Mouse (Mus musculus): Measurements from ENCODE around the gene Brf1.

The Brf1 gene

DNA sequence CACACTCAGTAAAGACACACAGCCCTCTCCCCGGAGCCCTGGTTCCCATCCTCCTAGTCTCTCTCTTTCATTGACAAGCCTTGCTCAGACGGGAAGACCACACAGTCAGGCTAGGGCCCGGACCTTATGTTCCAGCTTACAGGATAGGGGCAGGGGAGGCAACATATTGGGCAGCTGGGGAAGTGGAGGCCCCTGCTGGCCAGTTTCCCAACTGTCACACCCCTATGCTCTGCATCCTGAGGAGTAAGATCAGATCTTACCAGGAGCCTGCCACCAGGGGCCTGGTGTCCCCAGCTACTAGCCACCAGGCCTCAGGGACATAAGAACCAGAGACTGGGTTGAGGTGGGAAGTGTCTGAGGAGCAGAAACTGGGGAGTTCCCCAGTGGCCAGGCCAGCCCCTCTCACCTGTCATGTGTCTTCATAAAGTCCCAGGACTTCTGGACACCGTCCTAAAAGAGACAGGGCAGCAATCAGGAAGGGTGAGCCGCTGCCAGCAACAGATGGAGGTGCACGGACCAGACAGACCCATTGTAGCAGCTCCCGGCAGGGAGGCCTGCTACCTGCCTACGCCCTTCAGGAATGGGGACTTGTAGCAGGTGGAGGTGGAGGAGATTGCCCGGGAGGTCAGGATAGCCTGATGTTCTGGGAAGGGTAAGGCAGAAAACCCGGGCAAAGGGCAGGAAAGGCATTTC is 61.5 kb downstream of the Brf1 start:
- no peak for DNase-seq (ENCODE audit: low spot score)

DNA sequence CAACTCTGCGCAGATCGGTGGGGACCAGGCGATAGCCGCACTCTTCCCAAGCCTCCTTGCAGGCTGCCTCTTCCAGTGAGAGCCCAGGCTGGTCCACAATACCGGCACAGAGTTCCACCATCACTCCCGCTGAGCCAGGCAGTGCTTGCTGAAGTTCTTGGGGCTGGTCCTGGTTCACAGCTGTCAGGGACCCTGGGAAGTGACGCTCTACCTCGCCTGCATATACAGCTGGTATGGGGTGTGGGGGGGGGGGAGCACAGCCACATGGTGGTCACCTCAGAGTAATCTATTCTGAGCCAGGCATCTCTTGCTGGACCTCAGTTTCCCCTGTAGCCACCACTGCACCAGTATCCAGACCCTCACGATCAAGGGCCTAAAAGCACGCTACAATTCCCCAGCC is 62.1 kb downstream of the Brf1 start:
- DNase-seq (ENCODE audit: low spot score) = no peak

GRCm38 (mm10) chr12:112937906-112938305 is 62.6 kb downstream of the Brf1 start:
- no peak for DNase-seq (ENCODE audit: low spot score)

- no peak for DNase-seq (ENCODE audit: low spot score)
Measured at GRCm38 (mm10) chr12:112932647-112933046, 67.9 kb downstream of the Brf1 start.

- peak; percentile 50 for DNase-seq (ENCODE audit: low spot score)
Measured at GRCm38 (mm10) chr12:112929562-112930352, 70.7 kb downstream of the Brf1 start, which contains the start of gene Jag2. Gene Jag2 (minus strand): TSS chr12:112929776.

GRCm38 (mm10) chr12:112928401-112929241 is 71.9 kb downstream of the Brf1 start:
- peak; percentile 69 for DNase-seq (ENCODE audit: low spot score)

DNA sequence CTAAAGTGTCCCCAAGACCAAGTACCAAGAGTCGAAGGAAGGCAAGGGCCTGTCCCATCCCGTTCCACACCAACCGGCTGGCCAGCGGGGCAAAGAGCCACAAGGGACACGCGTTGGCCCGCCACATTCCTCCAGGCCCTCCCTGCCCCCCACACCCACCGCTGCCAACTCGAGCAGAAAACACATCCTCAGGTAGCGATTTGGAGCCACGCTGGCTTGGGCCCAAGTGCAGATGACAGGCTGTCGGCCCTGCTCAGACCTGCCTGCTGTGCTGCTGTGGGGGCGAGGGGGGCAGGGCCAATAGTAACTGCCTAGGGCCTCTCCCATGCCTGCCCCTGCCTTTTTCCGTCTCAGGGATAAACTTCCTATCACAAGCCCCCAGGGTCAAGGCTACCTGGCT is 73.2 kb downstream of the Brf1 start:
- peak; percentile 52 for DNase-seq (ENCODE audit: low spot score)

DNA sequence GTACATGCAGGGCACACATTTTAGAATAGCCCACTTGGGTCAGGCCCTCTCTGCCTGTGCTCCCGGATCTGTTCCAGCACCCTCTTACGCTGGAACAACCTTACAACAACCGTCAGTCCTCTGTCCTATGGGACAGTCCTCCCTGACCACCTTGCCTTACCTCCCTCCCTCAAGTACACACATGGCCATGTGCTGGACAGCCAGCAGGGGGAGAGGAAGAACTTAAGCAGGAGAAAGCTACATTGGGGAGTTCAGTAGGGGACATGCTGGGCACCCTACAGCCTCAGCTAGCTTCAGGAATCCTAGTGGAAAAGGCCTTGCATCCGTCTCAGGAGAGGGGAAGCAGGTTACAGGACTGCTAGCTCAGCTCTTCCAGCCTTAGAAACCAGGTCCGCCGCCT is 74.6 kb downstream of the Brf1 start:
- no peak for DNase-seq (ENCODE audit: low spot score)

- DNase-seq (ENCODE audit: low spot score) = no peak
Measured at GRCm38 (mm10) chr12:112922541-112922940, 78.0 kb downstream of the Brf1 start.

GRCm38 (mm10) chr12:112921518-112921917 is 79.0 kb downstream of the Brf1 start:
- DNase-seq (ENCODE audit: low spot score) = no peak

DNA sequence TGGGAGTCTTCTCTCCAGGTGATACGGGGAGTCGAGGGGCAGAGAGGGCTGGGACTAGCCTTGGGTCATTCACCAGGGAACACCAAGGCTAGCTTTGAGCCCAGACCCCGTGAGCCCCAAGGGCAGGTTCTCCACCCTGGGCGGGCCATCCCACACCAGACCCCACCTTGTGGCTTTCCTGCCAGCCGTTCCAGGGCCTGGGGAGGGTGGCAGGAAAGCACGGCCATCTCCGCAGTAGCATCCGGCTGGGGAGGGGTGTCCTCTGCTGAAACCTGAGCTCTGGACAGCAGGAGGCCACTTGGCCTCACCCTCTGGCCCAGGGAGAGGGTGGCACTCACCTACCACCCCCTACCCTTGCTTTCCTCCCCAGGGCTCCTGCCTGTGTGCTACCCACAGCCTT is 82.6 kb downstream of the Brf1 start:
- DNase-seq (ENCODE audit: low spot score) = no peak

DNA sequence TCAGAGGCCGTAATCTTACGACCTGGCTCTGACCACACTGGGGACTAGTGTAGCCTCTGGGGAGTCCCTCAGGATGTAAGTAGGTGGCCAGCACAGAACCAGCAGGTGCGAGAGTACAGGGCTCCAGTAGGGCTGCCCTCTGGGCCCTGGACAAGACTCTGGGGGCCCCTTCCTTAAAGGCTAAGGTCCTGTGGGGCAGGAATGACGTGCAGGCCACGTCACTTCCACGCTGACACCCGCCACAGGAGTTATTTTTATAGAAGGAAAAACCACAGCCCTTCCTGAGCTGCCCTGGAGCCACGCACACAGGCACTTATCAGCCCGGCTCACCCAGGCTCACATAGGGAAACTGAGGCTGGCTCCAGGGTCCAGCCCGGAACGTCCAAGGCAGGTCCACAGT is 83.0 kb downstream of the Brf1 start:
- DNase-seq (ENCODE audit: low spot score) = no peak

- DNase-seq (ENCODE audit: low spot score) = no peak
Measured at GRCm38 (mm10) chr12:112916698-112917400, 83.7 kb downstream of the Brf1 start.

- DNase-seq (ENCODE audit: low spot score) = no peak
Measured at GRCm38 (mm10) chr12:112915587-112915986, 84.9 kb downstream of the Brf1 start.

- no peak for DNase-seq (ENCODE audit: low spot score)
Measured at GRCm38 (mm10) chr12:112914527-112914926, 86.0 kb downstream of the Brf1 start.

- DNase-seq (ENCODE audit: low spot score) = no peak
Measured at GRCm38 (mm10) chr12:112912951-112913745, 87.4 kb downstream of the Brf1 start.

- DNase-seq (ENCODE audit: low spot score) = no peak
Measured at GRCm38 (mm10) chr12:112911701-112912100, 88.8 kb downstream of the Brf1 start.
